Mouse (Mus musculus) embryonic facial prominence, embryonic 12.5 days (tissue): Measurements from ENCODE around the gene Bcl2l1. TPM values are rescaled to one million over a fixed set of nuclear protein-coding genes. Genes with fewer than 3 reads are reported as not detected.

Experiments
- ATAC-seq: fragments of 200-750 bp; cut with Nextera tagmentation; 2 replicates; pipeline ENCODE4 v1.8.0; 2017; ENCODE audit not compliant: insufficient number of reproducible peaks, insufficient read depth, low FRiP score, low TSS enrichment
- H3K27ac ChIP-seq: fragments of 300-500 bp; sonication (generic); 2 replicates; pipeline ENCODE4 v1.5.1; 2016; ENCODE audit warnings: mild to moderate bottlenecking
- H3K27me3 ChIP-seq: fragments of 300-500 bp; sonication (generic); 2 replicates; pipeline ENCODE4 v1.6.1; 2016; ENCODE audit warnings: mild to moderate bottlenecking, moderate library complexity
- H3K36me3 ChIP-seq: fragments of 300-500 bp; sonication (generic); 2 replicates; pipeline ENCODE4 v1.6.1; 2016; ENCODE audit warnings: mild to moderate bottlenecking
- H3K4me1 ChIP-seq: fragments of 300-500 bp; sonication (generic); 2 replicates; pipeline ENCODE4 v1.6.1; 2016
- H3K4me2 ChIP-seq: fragments of 300-500 bp; sonication (generic); replicated peaks from 2 replicates; pipeline ENCODE4 v1.6.1; 2016; ENCODE audit warnings: mild to moderate bottlenecking, moderate library complexity
- H3K4me3 ChIP-seq: fragments of 300-500 bp; sonication (generic); 2 replicates; pipeline ENCODE4 v1.5.1; 2016; ENCODE audit warnings: mild to moderate bottlenecking
- H3K9ac ChIP-seq: fragments of 300-500 bp; sonication (generic); 2 replicates; pipeline ENCODE4 v1.6.1; 2016; ENCODE audit warnings: mild to moderate bottlenecking, moderate library complexity
- H3K9me3 ChIP-seq: fragments of 300-500 bp; sonication (generic); 2 replicates; pipeline ENCODE4 v1.6.1; 2016; ENCODE audit warnings: mild to moderate bottlenecking, moderate library complexity
- WGBS: fragments of 180-500 bp; shearing (Covaris S2); methylation state at CpG from one replicate; pipeline ENCODE4 v1.1.7; 2016; 5-methylcytosine and 5-hydroxymethylcytosine counted together
- polyA plus RNA-seq: library from polyadenylated mRNA; unstranded; fragments of >200 nt; fragmentation: Nextera tagmentation; extraction: Ambion mirVana; gene quantifications from 2 replicates; pipeline ENCODE4 v1.2.1, GENCODE M21; 2016

Bcl2l1 gene
- polyA plus RNA-seq, 1 experiment from 2014 or later: 105 TPM

DNA sequence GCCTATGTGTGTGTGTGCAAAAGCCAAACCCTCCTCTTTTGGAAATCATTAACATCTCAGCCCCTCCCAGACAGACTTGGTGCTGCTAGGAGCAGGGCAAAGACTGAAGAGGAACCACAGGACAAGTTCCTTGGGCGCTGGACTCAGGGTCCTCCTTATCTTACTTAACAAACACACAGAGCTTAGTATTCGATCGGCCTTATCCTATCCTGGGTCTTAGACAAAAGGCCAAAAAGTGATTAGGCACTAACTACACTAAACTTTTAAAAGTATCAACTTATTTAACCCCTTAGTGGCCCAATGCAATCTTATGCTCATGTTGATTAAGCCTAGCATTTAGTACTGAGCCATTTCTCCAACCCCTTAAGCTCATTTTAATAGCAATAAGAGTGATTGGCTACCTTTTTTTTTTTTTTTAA lies 91.7 kb downstream of the Bcl2l1 start:
- Histone ChIP-seq H3K4me2 (peak overlapping the region; percentile 90), H3K4me1 (peaks cover 40% of the 10 kb centered on the region), H3K36me3 (no peaks in the 10 kb centered on the region), H3K4me3 (0 out of 2 replicates have a peak overlapping the region, but pooled peaks have one; percentile 68), H3K27ac (peak overlapping the region; percentile 94), H3K9ac (0 out of 2 replicates have a peak overlapping the region, but pooled peaks have one; percentile 32), H3K27me3 (no peaks in the 10 kb centered on the region), H3K9me3 (no peaks in the 10 kb centered on the region)
- 0 out of 2 replicates have a peak, but pooled peaks have one; percentile 2 for ATAC-seq
- WGBS: 11% methylated on average over 3 of the region's 3 CpGs

- Histone ChIP-seq H3K27ac (peak overlapping the region; percentile 94), H3K36me3 (no peaks in the 10 kb centered on the region), H3K4me3 (peak overlapping the region; percentile 68), H3K9ac (peak overlapping the region; percentile 32; the same call in 1 of the 2 replicates), H3K4me2 (peak overlapping the region; percentile 90), H3K4me1 (peaks cover 46% of the 10 kb centered on the region), H3K9me3 (no peaks in the 10 kb centered on the region), H3K27me3 (no peaks in the 10 kb centered on the region)
- WGBS: under 1% methylated on average over 34 of the region's 36 CpGs
- peak; percentile 79 for ATAC-seq
Observed at GRCm38 (mm10) chr2:152739031-152739841, 92.3 kb downstream of the Bcl2l1 start.

DNA sequence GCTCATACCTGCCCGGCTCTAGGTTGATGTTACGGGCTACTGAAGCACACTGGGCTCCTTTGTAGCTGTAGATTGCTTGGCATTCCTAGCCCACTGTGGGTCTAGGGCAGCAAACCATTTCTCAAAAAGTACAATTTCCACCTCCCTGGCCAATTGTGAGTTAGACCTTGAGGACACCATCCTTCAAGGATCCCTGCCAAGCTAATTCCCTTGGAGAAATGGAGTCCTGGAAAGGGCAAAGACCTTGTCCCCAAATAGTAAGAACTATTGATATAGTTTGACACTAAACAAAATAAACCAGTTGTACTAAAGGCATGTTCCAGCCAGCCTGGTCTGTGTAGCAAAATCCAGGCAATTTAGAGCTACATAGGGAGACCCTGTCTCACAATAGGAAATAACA lies 93.2 kb downstream of the Bcl2l1 start:
- Histone ChIP-seq H3K9ac (peak overlapping the region; percentile 80), H3K4me1 (peaks cover 50% of the 10 kb centered on the region), H3K4me3 (peak overlapping the region; percentile 68), H3K36me3 (no peaks in the 10 kb centered on the region), H3K4me2 (peak overlapping the region; percentile 90), H3K27me3 (no peaks in the 10 kb centered on the region), H3K9me3 (no peaks in the 10 kb centered on the region), H3K27ac (peak overlapping the region; percentile 94)
- no peak for ATAC-seq
- 30% methylated on average over 2 of the region's 2 CpGs for WGBS

- H3K9ac ChIP-seq: peak overlapping the region; percentile 80
- WGBS: 5% methylated on average over 10 of the region's 10 CpGs
- ATAC-seq: no peak
- no peaks in the 10 kb centered on the region for H3K36me3 ChIP-seq
- peaks cover 48% of the 10 kb centered on the region for H3K4me1 ChIP-seq
- H3K4me3 ChIP-seq: peak overlapping the region; percentile 68
- H3K27ac ChIP-seq: peak overlapping the region; percentile 94
- no peaks in the 10 kb centered on the region for H3K27me3 ChIP-seq
- H3K9me3 ChIP-seq: no peaks in the 10 kb centered on the region
- peak overlapping the region; percentile 90 for H3K4me2 ChIP-seq
Observed at GRCm38 (mm10) chr2:152737306-152738221, 94.0 kb downstream of the Bcl2l1 start.

DNA sequence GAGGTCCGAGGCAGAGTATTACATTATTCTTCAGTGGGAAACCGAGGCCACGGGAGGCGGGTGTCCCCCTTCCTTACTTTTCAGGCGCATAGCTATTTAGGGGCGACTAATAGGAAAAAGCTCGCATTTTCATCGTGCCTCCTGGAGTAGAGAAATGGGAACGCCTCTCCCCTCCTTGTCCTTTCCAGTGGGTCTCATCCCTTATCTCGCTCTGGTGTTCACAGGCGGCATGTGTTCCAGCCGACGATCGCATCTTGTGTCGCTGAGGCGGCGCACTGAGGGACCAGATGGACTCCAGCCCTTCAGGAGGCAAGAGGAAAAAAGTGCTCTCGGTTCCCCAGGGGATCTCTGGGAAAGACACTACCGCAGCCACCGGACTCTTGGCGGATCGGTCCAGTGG lies 94.8 kb downstream of the Bcl2l1 start:
- H3K9me3 ChIP-seq: no peaks in the 10 kb centered on the region
- peak overlapping the region; percentile 90 for H3K4me2 ChIP-seq
- peak overlapping the region; percentile 68 for H3K4me3 ChIP-seq
- H3K4me1 ChIP-seq: peaks cover 40% of the 10 kb centered on the region
- no peaks in the 10 kb centered on the region for H3K27me3 ChIP-seq
- under 1% methylated on average over 22 of the region's 22 CpGs for WGBS
- peak overlapping the region; percentile 80 for H3K9ac ChIP-seq
- H3K36me3 ChIP-seq: no peaks in the 10 kb centered on the region
- peak overlapping the region; percentile 94 for H3K27ac ChIP-seq
- no peak for ATAC-seq

DNA sequence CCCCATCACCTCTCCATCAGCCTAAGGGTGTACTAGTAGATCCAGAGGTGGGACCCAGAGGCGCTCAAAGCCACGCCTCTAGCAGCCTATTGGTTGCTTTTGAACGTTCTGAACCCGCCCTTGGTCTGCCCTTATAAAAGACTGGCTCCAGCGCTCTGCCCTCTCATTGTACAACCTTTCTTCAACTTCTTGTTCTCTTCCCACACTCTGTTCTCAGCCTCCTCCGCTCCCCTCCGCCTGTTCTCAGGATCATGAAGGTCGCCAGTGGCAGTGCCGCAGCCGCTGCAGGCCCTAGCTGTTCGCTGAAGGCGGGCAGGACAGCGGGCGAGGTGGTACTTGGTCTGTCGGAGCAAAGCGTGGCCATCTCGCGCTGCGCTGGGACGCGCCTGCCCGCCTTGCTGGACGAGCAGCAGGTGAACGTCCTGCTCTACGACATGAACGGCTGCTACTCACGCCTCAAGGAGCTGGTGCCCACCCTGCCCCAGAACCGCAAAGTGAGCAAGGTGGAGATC lies 95.4 kb downstream of the Bcl2l1 start, which contains the start of gene Id1:
TSS of gene Id1 (plus strand) at position 162 of the 512 bp plus-strand sequence.
- peak within 1 kb of the TSS; percentile 94 for H3K27ac ChIP-seq
- no peaks in the 10 kb centered on the region for H3K36me3 ChIP-seq
- H3K4me1 ChIP-seq: peaks cover 34% of the 10 kb centered on the region
- peak within 1 kb of the TSS; percentile 80 for H3K9ac ChIP-seq
- peak; percentile 67 for ATAC-seq
- peak within 1 kb of the TSS; percentile 68 for H3K4me3 ChIP-seq
- no peaks in the 10 kb centered on the region for H3K9me3 ChIP-seq
- peak within 1 kb of the TSS; percentile 90 for H3K4me2 ChIP-seq
- under 1% methylated on average over 28 of the region's 28 CpGs for WGBS
- no peaks in the 10 kb centered on the region for H3K27me3 ChIP-seq

DNA sequence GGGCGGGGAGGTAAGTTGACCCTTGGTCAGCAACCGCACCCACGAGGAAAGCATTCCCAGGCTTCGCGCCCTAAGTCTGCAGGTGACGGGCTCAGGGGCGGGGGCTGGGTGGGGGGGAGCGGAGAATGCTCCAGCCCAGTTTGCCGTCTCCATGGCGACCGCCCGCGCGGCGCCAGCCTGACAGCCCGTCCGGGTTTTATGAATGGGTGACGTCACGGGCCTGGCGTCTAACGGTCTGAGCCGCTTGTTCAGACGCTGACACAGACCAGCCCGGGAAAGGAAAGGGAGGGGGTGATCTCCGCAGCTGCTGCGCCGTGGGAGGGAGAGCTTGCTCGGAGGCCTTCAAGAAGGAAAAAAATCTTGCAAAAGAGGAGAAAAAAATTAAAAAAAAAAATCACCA lies 96.5 kb downstream of the Bcl2l1 start:
- H3K36me3 ChIP-seq: no peaks in the 10 kb centered on the region
- WGBS: under 1% methylated on average over 28 of the region's 28 CpGs
- H3K9me3 ChIP-seq: no peaks in the 10 kb centered on the region
- peak overlapping the region; percentile 90 for H3K4me2 ChIP-seq
- no peaks in the 10 kb centered on the region for H3K27me3 ChIP-seq
- ATAC-seq: peak; percentile 74
- H3K4me3 ChIP-seq: peak overlapping the region; percentile 68
- peak overlapping the region; percentile 94 for H3K27ac ChIP-seq
- H3K9ac ChIP-seq: peak overlapping the region; percentile 27; the same call in 1 of the 2 replicates
- H3K4me1 ChIP-seq: peaks cover 31% of the 10 kb centered on the region

DNA sequence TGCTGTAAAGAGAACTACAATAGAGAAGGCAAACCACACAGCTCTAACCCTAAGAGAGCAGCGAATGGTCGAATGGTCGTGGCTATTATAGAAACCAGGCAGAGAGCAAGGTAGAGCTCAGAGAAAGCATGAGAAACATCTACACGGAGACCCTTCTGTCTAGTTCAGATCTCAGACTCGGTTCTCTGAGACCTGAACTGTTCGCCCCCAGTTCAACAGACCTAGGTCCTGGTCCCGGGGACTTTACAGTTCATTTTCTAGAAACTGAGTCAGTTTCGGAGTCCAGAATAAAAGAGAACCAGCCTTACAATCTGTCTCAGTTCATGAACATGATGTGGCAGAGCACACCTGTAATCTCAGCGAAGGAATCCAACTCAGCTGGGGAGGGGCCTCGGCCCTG lies 97.0 kb downstream of the Bcl2l1 start:
- H3K27ac ChIP-seq: peak overlapping the region; percentile 94
- peak overlapping the region; percentile 27; the same call in 1 of the 2 replicates for H3K9ac ChIP-seq
- H3K4me3 ChIP-seq: peak overlapping the region; percentile 68
- H3K4me1 ChIP-seq: peaks cover 34% of the 10 kb centered on the region
- H3K9me3 ChIP-seq: no peaks in the 10 kb centered on the region
- no peaks in the 10 kb centered on the region for H3K36me3 ChIP-seq
- H3K27me3 ChIP-seq: no peaks in the 10 kb centered on the region
- 8% methylated on average over 10 of the region's 10 CpGs for WGBS
- no peak; the same call in 1 of the 2 replicates for ATAC-seq
- peak overlapping the region; percentile 90 for H3K4me2 ChIP-seq

DNA sequence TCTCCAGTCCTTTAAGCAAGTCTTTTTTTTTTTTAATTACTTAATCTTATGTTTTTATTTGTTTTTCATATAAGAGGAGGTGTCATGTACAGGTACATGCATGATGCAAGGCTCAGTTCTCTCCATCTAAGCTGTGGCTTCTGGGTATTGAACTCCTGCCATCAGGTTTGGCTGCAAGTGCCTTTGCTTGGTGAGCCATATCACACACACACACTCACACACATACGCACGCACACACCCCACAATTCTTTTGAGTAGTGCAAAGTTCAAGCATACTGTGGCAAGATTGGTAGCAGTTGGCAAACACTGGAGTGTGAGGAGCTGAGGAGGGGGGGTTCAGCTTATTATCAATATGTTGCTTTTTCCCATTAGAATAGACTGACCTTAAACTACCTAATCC lies 98.3 kb downstream of the Bcl2l1 start:
- H3K9ac ChIP-seq: no peak overlapping the region
- peaks cover 41% of the 10 kb centered on the region for H3K4me1 ChIP-seq
- no peaks in the 10 kb centered on the region for H3K36me3 ChIP-seq
- no peaks in the 10 kb centered on the region for H3K9me3 ChIP-seq
- no peak overlapping the region for H3K4me2 ChIP-seq
- WGBS: 83% methylated on average over 2 of the region's 2 CpGs
- H3K27me3 ChIP-seq: no peaks in the 10 kb centered on the region
- no peak for ATAC-seq
- no peak overlapping the region for H3K27ac ChIP-seq
- H3K4me3 ChIP-seq: no peak overlapping the region
